Mouse (Mus musculus): ENCODE results near the gene Cryaa. TPM values are rescaled to one million over a fixed set of nuclear protein-coding genes. Genes with fewer than 3 reads are reported as not detected.

The Cryaa gene
- total and polyA plus RNA-seq, 2 experiments from 2014 or later, result 0.52 to 1.2 TPM

DNA sequence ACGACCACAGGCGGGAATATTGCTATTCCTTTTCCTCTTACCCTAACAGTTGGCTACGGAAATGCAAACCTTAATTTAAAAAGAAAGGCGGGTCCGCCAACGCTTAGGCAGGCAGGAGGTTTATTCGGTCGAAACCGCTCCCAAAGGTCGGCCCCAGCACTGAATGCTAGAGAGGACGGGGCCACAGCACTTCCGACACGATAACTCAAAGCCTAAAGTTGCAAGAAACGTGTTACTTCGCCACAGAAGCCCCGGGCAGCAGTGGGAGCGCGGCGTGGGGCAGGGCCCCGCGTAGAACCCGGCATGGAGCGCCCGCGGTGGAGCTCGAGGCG lies 19.5 kb upstream of the Cryaa start:
- Histone ChIP-seq H3K9me3 (ENCODE audit: low read length) (no peaks in the 10 kb centered on the region), H3K27ac (peak overlapping the region; percentile 91), H3K4me3 (ENCODE audit: low read length) (peak overlapping the region; percentile 97), H3K36me3 (ENCODE audit: insufficient read depth, low read length) (peaks cover 24% of the 10 kb centered on the region), H3K4me2 (ENCODE audit: low read depth, low read length) (peak overlapping the region; percentile 87), H3K9ac (replicated peaks; ENCODE audit: low read length) (peak overlapping the region; percentile 96), H3K4me1 (ENCODE audit: insufficient read depth, low read length) (peaks cover 12% of the 10 kb centered on the region; the same call in 1 of the 2 replicates), H3K27me3 (ENCODE audit: insufficient read depth, low read length) (no peaks in the 10 kb centered on the region)
- ATAC-seq (no peak), DNase-seq (ENCODE audit: low spot score) (no peak)
- under 1% methylated on average over 27 of the region's 27 CpGs for WGBS
- TF ChIP-seq CTCF (IDR thresholded peaks at IDR 0.05; ENCODE audit: low read depth), result no peak

DNA sequence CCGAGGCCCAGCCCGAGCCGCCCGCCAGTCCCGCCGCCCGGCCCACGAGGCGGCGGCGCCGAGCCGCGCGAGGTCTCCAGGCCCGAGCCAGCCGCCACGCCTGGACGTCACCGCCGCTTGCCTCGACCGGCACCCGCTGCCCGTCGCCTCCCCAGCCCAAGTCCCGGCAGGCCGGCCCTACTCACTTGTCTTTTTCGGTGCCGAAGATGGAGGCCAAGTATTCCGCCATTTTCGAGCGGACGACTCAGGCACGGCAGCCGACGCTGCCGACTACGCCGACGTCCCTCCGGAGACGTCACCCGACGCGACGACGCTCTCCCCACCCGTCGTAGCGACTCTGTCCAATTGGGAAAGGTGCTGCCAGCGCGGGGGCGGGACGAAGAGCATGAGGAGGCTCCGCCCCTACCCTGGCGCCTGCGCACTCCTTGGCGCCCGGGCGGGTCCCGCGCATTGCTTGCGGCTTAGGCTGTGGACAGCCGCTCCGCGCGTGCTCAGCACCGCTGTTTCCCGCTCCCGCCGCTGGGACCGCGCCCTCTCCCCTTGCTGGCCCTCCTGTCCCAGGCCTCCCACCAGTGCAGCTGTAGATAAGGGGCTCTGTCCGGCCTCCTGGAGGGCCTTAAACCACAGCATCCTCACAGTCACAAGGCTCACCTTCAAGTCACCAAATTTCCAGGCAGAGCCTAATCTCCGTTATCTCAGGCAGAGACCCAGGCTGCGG lies 19.0 kb upstream of the Cryaa start, which contains the start of gene U2af1:
Gene U2af1, minus strand, starts transcription at position 425 of the 718 bp plus-strand sequence.
- Histone ChIP-seq H3K27me3 (ENCODE audit: insufficient read depth, low read length) (no peaks in the 10 kb centered on the region), H3K9ac (replicated peaks; ENCODE audit: low read length) (peak within 1 kb of the TSS; percentile 96), H3K4me2 (ENCODE audit: low read depth, low read length) (peak within 1 kb of the TSS; percentile 87), H3K4me3 (ENCODE audit: low read length) (peak within 1 kb of the TSS; percentile 97), H3K9me3 (ENCODE audit: low read length) (no peaks in the 10 kb centered on the region), H3K27ac (peak within 1 kb of the TSS; percentile 91), H3K4me1 (ENCODE audit: insufficient read depth, low read length) (peaks cover 12% of the 10 kb centered on the region; the same call in 1 of the 2 replicates), H3K36me3 (ENCODE audit: insufficient read depth, low read length) (peaks cover 19% of the 10 kb centered on the region)
- WGBS, result under 1% methylated on average over 75 of the region's 77 CpGs
- DNase-seq (ENCODE audit: low spot score), result peak; percentile 99
- peak; percentile 99 for ATAC-seq
- TF ChIP-seq CTCF (IDR thresholded peaks at IDR 0.05; ENCODE audit: low read depth), result no peak

DNA sequence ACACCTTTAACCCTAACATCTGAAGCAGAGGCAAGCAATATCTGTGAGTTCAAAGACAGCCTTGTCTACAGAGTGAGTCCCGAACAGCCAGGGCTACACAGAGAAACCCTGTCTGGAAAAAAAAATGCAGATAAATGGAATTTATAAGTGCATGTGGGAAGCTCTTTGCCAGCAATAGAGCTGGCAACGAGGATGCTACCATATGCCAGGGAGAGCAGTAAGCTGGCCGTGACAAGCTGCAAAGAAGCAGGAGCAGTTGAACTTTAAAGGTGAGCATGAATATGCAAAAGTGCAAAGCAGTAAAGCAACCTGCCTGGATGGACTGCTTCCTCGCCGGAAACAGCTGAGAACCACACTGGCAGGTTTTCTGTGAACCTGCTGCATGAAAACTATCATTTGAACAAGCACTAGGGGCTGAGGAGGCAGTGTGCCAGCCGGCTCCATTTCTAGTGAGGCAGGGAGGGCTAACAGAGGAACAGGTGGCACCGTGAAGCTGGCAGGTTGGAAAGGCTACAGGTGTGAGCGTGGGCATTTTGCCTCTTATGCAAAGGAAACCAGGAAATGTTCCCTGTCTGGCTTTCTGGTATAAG lies 16.9 kb upstream of the Cryaa start:
- WGBS, result 64% methylated on average over 8 of the region's 8 CpGs
- ATAC-seq, result no peak
- H3K9ac ChIP-seq (replicated peaks; ENCODE audit: low read length), result no peak overlapping the region
- H3K36me3 ChIP-seq (ENCODE audit: insufficient read depth, low read length), result peaks cover 3% of the 10 kb centered on the region; the same call in 1 of the 2 replicates
- DNase-seq (ENCODE audit: low spot score), result peak; percentile 45
- H3K4me2 ChIP-seq (ENCODE audit: low read depth, low read length), result no peak overlapping the region
- TF ChIP-seq CTCF (IDR thresholded peaks at IDR 0.05; ENCODE audit: low read depth), result no peak
- no peaks in the 10 kb centered on the region for H3K9me3 ChIP-seq (ENCODE audit: low read length)
- H3K4me3 ChIP-seq (ENCODE audit: low read length), result no peak overlapping the region
- H3K4me1 ChIP-seq (ENCODE audit: insufficient read depth, low read length), result peaks cover 12% of the 10 kb centered on the region; the same call in 1 of the 2 replicates
- no peak overlapping the region for H3K27ac ChIP-seq
- H3K27me3 ChIP-seq (ENCODE audit: insufficient read depth, low read length), result no peaks in the 10 kb centered on the region

DNA sequence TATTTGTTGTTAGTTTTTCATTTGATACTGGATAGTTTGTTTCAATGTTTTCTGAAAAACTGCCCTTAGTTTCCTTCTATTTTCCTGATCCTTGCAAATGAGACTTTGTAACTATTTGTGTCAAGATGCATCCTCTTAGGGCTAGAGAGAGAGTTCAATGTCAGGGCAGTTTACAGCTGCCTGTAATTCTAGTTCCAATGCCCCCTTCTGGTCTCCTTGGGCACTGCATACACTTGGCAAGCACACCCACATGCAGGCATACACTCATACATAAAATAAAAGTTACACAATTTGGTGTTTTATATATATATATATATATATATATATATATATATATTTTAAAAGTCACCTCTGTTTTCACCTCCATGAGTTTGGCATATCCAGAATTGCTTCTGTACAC lies 14.8 kb upstream of the Cryaa start:
- no peak overlapping the region for H3K9ac ChIP-seq (replicated peaks; ENCODE audit: low read length)
- no peaks in the 10 kb centered on the region for H3K27me3 ChIP-seq (ENCODE audit: insufficient read depth, low read length)
- peak; percentile 28 for TF ChIP-seq CTCF (IDR thresholded peaks at IDR 0.05; ENCODE audit: low read depth)
- no peaks in the 10 kb centered on the region for H3K9me3 ChIP-seq (ENCODE audit: low read length)
- no peak overlapping the region for H3K4me3 ChIP-seq (ENCODE audit: low read length)
- H3K27ac ChIP-seq, result no peak overlapping the region
- peaks cover 5% of the 10 kb centered on the region; the same call in 1 of the 2 replicates for H3K4me1 ChIP-seq (ENCODE audit: insufficient read depth, low read length)
- ATAC-seq (no peak), DNase-seq (ENCODE audit: low spot score) (no peak)
- H3K4me2 ChIP-seq (ENCODE audit: low read depth, low read length), result no peak overlapping the region
- no peaks in the 10 kb centered on the region for H3K36me3 ChIP-seq (ENCODE audit: insufficient read depth, low read length)

DNA sequence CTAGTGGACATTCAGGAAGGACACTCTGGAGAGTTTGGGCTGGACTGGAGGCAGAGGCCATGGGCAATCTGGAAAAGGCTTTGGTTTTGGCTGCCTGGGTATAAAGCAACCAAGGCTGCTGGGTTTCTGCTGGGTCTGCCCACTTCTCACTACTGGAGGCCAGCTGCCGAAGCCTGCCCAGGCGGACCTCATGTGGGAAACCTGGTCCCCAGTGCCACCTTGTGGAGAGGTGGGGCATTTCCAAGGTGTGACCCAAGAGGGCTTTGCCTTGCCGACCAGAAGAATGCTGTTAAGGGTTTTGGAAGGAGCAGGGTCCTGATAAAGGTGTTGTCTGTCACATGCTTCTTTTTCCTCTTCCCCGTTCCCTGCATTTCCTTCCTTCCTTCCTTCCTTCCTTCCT lies 12.8 kb upstream of the Cryaa start:
- H3K9me3 ChIP-seq (ENCODE audit: low read length), result no peaks in the 10 kb centered on the region

DNA sequence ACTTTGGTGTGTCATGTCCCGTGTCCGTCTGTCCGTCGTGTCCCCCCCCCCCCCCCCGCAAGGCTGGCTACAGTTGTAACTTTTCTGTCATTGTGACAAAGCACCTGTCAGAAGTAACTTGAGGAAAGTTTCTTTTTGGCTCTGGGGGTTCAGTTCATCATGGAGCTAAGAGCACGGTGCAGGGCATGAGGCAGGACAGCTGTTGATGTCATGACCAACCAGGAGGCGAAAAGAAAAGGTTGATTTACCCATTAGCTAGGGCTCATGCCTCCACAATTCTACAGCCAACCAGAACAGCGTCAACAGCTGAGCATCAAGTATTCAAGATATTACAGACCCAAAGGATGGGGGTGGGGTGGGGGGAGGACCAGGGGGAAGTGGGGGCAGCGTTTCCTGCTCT lies 9.3 kb upstream of the Cryaa start:
- Histone ChIP-seq H3K36me3 (ENCODE audit: insufficient read depth, low read length) (no peaks in the 10 kb centered on the region), H3K27me3 (ENCODE audit: insufficient read depth, low read length) (no peaks in the 10 kb centered on the region), H3K27ac (no peak overlapping the region), H3K4me2 (ENCODE audit: low read depth, low read length) (no peak overlapping the region), H3K4me3 (ENCODE audit: low read length) (no peak overlapping the region), H3K9ac (replicated peaks; ENCODE audit: low read length) (no peak overlapping the region), H3K9me3 (ENCODE audit: low read length) (no peaks in the 10 kb centered on the region), H3K4me1 (ENCODE audit: insufficient read depth, low read length) (no peaks in the 10 kb centered on the region)
- no peak for DNase-seq (ENCODE audit: low spot score)
- no peak for ATAC-seq
- WGBS, result 87% methylated on average over 8 of the region's 9 CpGs
- TF ChIP-seq CTCF (IDR thresholded peaks at IDR 0.05; ENCODE audit: low read depth), result no peak

More for the DNA sequence above, 12.8 kb upstream of the Cryaa start:
- peak; percentile 86 for DNase-seq (ENCODE audit: low spot score)
- H3K36me3 ChIP-seq (ENCODE audit: insufficient read depth, low read length), result no peaks in the 10 kb centered on the region
- no peak overlapping the region for H3K9ac ChIP-seq (replicated peaks; ENCODE audit: low read length)
- no peak overlapping the region for H3K4me3 ChIP-seq (ENCODE audit: low read length)
- H3K4me2 ChIP-seq (ENCODE audit: low read depth, low read length), result no peak overlapping the region
- TF ChIP-seq CTCF (IDR thresholded peaks at IDR 0.05; ENCODE audit: low read depth), result peak; percentile 90
- no peaks in the 10 kb centered on the region for H3K4me1 ChIP-seq (ENCODE audit: insufficient read depth, low read length)
- peak; percentile 83 for ATAC-seq
- no peak overlapping the region for H3K27ac ChIP-seq
- WGBS, result 13% methylated on average over 4 of the region's 4 CpGs
- no peaks in the 10 kb centered on the region for H3K27me3 ChIP-seq (ENCODE audit: insufficient read depth, low read length)

DNA sequence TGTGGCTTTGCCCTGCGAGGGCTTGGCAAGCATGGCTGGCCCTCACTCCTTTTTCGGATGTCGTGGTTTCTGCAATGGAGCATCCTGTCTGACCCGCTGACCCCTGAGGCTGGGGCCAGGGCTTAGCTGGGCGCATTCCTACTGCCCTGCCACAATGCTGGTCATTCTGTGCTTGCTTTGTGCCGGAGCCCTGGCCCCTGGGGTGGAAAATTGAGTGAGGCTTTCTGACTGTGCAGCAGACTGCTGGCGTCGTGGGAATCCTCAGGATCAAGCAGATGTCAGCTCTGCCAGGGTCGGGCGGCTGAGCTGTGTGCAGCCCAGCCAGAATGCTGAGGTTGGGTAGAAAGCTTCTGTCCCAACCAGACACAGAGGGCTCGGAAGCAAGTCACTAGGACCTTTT lies 7.4 kb upstream of the Cryaa start:
- WGBS, result 9% methylated on average over 11 of the region's 11 CpGs
- DNase-seq (ENCODE audit: low spot score), result peak; percentile 36

More for the DNA sequence above, 7.4 kb upstream of the Cryaa start:
- Histone ChIP-seq H3K4me1 (ENCODE audit: insufficient read depth, low read length) (no peaks in the 10 kb centered on the region), H3K4me3 (ENCODE audit: low read length) (no peak overlapping the region), H3K27ac (no peak overlapping the region), H3K36me3 (ENCODE audit: insufficient read depth, low read length) (no peaks in the 10 kb centered on the region), H3K9ac (replicated peaks; ENCODE audit: low read length) (no peak overlapping the region), H3K9me3 (ENCODE audit: low read length) (no peaks in the 10 kb centered on the region), H3K27me3 (ENCODE audit: insufficient read depth, low read length) (no peaks in the 10 kb centered on the region), H3K4me2 (ENCODE audit: low read depth, low read length) (no peak overlapping the region)
- peak; percentile 69; the same call in 1 of the 2 replicates for ATAC-seq
- no peak for TF ChIP-seq CTCF (IDR thresholded peaks at IDR 0.05; ENCODE audit: low read depth)
